Mouse (Mus musculus) liver, embryonic 16.5 days (tissue): Measurements from ENCODE around the gene Apol10b. TPM values are rescaled to one million over a fixed set of nuclear protein-coding genes. Genes with fewer than 3 reads are reported as not detected.
"Not testable (repeated sequence)": the region's sequence is repeated elsewhere in the genome, so short reads cannot be mapped to it uniquely, and the experiment has no call there.

Source experiments
- ATAC-seq: fragments of 200-750 bp; cut with Nextera tagmentation; 2 replicates; pipeline ENCODE4 v1.8.0; 2017; ENCODE audit warnings: low read depth, mild to moderate bottlenecking, moderate number of reproducible peaks, moderate library complexity
- H3K27ac ChIP-seq: fragments of 300-500 bp; sonication (generic); 2 replicates; pipeline ENCODE4 v1.5.1; 2014; ENCODE audit warnings: mild to moderate bottlenecking, low read length
- H3K27me3 ChIP-seq: fragments of 300-500 bp; sonication (generic); 2 replicates; pipeline ENCODE4 v1.6.1; 2014; ENCODE audit warnings: low read depth, low read length, mixed read lengths; ENCODE audit not compliant: control insufficient read depth, insufficient read depth
- H3K36me3 ChIP-seq: fragments of 300-500 bp; sonication (generic); 2 replicates; pipeline ENCODE4 v1.6.1; 2014; ENCODE audit warnings: mild to moderate bottlenecking; ENCODE audit not compliant: control insufficient read depth, insufficient read depth
- H3K4me1 ChIP-seq: fragments of 300-500 bp; sonication (generic); 2 replicates; pipeline ENCODE4 v1.6.1; 2014; ENCODE audit warnings: low read depth, low read length, mixed read lengths; ENCODE audit not compliant: control insufficient read depth
- H3K4me2 ChIP-seq: fragments of 300-500 bp; sonication (generic); 2 replicates; pipeline ENCODE4 v1.6.1; 2014; ENCODE audit warnings: low read depth, low read length, mixed read lengths
- H3K4me3 ChIP-seq: fragments of 300-500 bp; sonication (generic); 2 replicates; pipeline ENCODE4 v1.5.1; 2014; ENCODE audit warnings: low read depth, mild to moderate bottlenecking, low read length
- H3K9ac ChIP-seq: fragments of 300-500 bp; sonication (generic); 2 replicates; pipeline ENCODE4 v1.6.1; 2014; ENCODE audit warnings: low read depth, low read length
- H3K9me3 ChIP-seq: fragments of 300-500 bp; sonication (generic); replicated peaks from 2 replicates; pipeline ENCODE4 v1.6.1; 2016; ENCODE audit warnings: low read length; ENCODE audit not compliant: control insufficient read depth
- WGBS: fragments of 180-500 bp; shearing (Covaris S2); extraction: QIAGEN DNeasy Blood & Tissue Kit; methylation state at CpG from one replicate; pipeline ENCODE4 v1.1.7; 2014; ENCODE audit not compliant: insufficient replicate concordance; 5-methylcytosine and 5-hydroxymethylcytosine counted together
- polyA plus RNA-seq: library from polyadenylated mRNA; unstranded; fragments of >200 nt; fragmentation: Nextera tagmentation; extraction: Ambion mirVana; gene quantifications from 2 replicates; pipeline ENCODE4 v1.2.1, GENCODE M21; 2015

The Apol10b gene
- not detected in 2 replicates for polyA plus RNA-seq

DNA sequence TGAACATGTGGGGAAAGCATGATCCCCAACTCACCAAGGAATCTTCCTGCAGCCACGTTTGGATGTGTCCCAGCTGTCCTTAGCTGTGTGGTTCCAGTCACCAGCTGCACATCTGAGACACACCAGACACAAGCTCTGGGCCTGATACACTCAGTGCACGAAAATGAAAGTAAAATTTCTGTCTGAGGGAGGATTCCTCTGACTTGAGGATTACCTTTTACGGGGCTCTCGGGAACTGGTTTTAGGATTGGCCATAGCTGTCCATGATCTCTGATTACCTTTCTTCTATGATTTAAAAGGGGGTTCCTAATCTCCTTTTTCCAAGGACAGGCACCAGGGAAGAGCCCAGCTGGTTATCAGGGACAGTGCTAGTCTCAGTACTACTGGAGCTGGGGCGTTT is at the start of gene Apol10b:
Apol10b (minus strand) TSS at position 165 of the 400 bp plus-strand sequence.
- no peaks in the 10 kb centered on the region for H3K36me3 ChIP-seq
- no peak within 1 kb of the TSS for H3K9ac ChIP-seq
- H3K4me2 ChIP-seq: no peak within 1 kb of the TSS
- no peak within 1 kb of the TSS for H3K4me3 ChIP-seq
- no peak within 1 kb of the TSS for H3K27ac ChIP-seq
- WGBS: 42% methylated on average over 5 of the region's 5 CpGs
- H3K27me3 ChIP-seq: no peaks in the 10 kb centered on the region
- H3K9me3 ChIP-seq: no peaks in the 10 kb centered on the region
- no peak for ATAC-seq
- no peaks in the 10 kb centered on the region for H3K4me1 ChIP-seq

DNA sequence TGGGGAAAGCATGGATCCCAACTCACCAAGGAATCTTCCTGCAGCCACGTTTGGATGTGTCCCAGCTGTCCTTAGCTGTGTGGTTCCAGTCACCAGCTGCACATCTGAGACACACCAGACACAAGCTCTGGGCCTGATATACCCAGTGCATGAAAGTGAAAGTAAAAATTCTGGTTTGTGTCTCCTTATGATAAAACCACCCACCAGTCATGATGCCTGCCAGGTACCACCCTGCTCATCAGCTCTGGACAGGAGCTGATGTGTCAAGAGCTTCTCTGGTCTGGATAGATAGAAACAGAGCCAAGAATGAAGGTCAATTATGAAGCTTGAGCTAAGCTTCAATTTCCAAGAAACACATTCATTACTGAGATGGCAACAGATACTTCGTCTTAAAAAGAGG is 47.3 kb upstream of the Apol10b start, which contains the start of gene Apol11b:
Apol11b (minus strand) TSS at position 111 of the 400 bp plus-strand sequence.
- H3K9me3 ChIP-seq, H3K27me3 ChIP-seq, H3K4me2 ChIP-seq, H3K9ac ChIP-seq, H3K27ac ChIP-seq, ATAC-seq, H3K4me1 ChIP-seq, H3K4me3 ChIP-seq, H3K36me3 ChIP-seq: not testable (repeated sequence)
- WGBS: 46% methylated on average over 2 of the region's 2 CpGs

DNA sequence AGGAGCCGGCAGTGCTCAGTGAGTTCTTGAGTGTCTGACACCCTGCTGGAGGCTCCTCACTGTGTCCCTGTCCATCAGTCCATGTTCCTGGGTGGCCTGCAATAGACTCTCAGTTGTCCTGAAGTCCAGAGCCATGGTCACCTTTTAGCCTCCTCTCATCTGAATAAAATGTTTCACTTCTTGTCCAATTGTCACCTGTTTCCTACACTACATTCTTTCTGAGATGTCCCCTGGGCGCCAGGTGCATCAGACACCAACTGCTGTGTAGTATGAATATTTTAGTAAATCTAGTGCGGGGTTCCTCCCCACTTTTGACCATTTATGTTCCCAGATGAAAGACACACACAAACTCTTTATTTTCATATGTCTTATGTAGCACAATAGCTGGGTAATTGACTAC is 33.9 kb upstream of the Apol10b start:
- H3K4me3 ChIP-seq, H3K27me3 ChIP-seq, H3K4me2 ChIP-seq, H3K4me1 ChIP-seq, H3K36me3 ChIP-seq, H3K9ac ChIP-seq, H3K27ac ChIP-seq, ATAC-seq, H3K9me3 ChIP-seq: not testable (repeated sequence)
- 45% methylated on average over 3 of the region's 3 CpGs for WGBS

DNA sequence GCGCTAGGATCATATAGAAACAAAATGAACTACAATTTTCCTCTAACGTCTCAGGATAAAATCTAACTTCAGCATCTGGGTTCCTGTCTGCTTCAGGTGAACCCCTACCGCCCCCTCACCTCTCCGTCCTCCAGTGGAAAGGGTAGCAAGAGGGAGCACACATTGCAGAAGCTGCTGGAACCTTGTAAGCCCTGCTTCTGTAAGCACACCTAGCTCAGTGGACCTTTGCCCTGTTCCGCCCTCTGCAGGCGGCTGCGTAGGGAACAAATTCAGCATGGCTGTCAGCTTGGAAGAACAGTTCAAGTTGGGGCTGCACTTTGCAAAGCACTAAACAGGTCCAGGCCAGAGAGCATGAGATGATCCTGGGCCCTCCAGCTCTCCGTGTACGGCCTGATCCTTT is 32.7 kb upstream of the Apol10b start:
- H3K9me3 ChIP-seq, H3K36me3 ChIP-seq, H3K27me3 ChIP-seq, H3K4me3 ChIP-seq, H3K9ac ChIP-seq, ATAC-seq, H3K4me2 ChIP-seq, H3K27ac ChIP-seq, H3K4me1 ChIP-seq: not testable (repeated sequence)
- WGBS: 38% methylated on average over 9 of the region's 9 CpGs

DNA sequence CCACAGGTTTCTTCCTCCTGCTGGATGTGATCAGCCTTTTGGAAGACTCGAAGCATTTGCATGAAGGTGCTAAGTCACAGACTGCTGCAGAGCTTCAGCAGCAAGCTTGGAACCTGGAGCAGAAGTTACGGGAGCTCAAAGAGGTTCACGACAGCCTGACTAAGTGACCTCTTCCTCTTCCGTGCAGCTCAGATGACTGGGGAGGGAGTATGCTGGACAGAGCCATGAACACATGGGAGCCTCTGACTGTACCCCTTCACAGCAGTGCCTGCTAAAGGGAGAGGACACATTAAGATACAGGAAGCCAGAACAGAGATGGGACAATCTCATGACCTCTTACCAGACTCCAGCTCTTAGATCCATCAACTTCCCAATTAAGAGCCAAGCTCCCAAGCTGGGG is 30.5 kb upstream of the Apol10b start:
- 42% methylated on average over 4 of the region's 4 CpGs for WGBS
- not testable (repeated sequence) for H3K4me1 ChIP-seq, H3K27ac ChIP-seq, H3K9me3 ChIP-seq, H3K9ac ChIP-seq, H3K4me3 ChIP-seq, H3K4me2 ChIP-seq, ATAC-seq, H3K27me3 ChIP-seq, H3K36me3 ChIP-seq

DNA sequence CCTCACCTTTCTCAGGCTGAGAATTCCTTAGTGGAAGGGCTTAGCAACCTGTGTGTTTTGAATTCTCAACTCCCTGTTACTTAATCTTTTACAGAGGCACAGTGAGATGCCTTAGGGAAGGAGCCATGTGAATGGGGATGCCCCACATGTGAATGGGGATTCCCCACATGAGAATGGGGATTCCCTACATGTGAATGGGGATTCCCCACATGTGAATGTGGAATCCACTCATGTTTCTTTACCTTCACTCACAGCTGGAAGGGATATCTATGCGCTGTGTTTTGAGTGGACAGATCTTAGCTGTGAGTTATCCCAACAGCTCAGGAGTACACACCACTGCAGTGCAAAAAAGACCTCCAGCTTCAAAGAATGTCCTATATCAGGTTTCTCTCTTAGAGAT is 28.8 kb upstream of the Apol10b start:
- WGBS: 58% methylated on average over 1 of the region's 1 CpGs
- Histone ChIP-seq H3K27ac (no peak overlapping the region), H3K9me3 (no peaks in the 10 kb centered on the region), H3K27me3 (no peaks in the 10 kb centered on the region), H3K4me1 (no peaks in the 10 kb centered on the region), H3K4me3 (no peak overlapping the region), H3K4me2 (no peak overlapping the region), H3K36me3 (no peaks in the 10 kb centered on the region), H3K9ac (no peak overlapping the region)
- ATAC-seq: no peak

DNA sequence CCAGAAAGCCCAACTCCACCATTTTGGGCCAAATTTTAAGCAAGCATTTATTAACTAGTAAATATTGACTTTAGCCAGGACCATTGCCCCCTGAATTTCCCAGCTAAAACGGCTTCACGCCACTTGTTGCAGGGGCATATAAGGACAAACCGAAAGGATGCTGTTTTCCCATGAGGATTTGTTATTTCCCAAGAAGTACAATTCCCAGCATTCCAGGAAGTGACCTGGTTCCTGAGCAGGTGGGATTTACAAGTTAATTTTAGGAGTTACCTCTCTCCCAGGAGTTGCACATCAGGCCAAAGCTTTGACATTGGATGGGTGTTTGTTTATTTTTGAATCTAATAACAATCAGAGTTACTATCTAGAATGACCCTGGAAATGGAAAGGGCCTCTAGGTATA is 10.1 kb upstream of the Apol10b start:
- H3K4me3 ChIP-seq: no peak overlapping the region
- no peaks in the 10 kb centered on the region for H3K27me3 ChIP-seq
- no peaks in the 10 kb centered on the region for H3K9me3 ChIP-seq
- no peak overlapping the region for H3K27ac ChIP-seq
- no peak for ATAC-seq
- no peaks in the 10 kb centered on the region for H3K4me1 ChIP-seq
- no peak overlapping the region for H3K4me2 ChIP-seq
- H3K36me3 ChIP-seq: no peaks in the 10 kb centered on the region
- H3K9ac ChIP-seq: no peak overlapping the region
- WGBS: 77% methylated on average over 3 of the region's 3 CpGs

DNA sequence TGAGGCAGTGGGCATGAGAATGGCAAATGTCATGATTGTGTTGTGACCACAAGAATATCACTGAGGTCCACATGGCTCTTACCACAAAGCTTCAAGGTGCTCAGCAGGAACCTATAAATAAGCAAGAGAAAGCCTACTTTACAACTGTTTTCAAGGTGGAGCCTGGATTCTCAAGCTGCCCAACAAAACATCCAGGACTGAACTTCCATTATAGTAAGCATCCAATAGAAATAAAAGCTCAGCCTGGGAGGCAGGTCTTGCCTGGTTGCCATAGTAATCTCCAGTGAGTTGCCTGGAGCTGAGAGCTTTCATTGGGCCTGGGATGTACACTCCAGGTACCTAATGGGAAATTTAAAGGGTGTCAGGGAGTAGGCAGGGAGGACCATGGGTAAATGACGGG is 3.0 kb upstream of the Apol10b start, which contains the start of gene Gm36245:
Gm36245 (plus strand) TSS at position 301 of the 400 bp plus-strand sequence.
- no peak for ATAC-seq
- H3K9ac ChIP-seq: no peak within 1 kb of the TSS
- H3K27me3 ChIP-seq: no peaks in the 10 kb centered on the region
- no peaks in the 10 kb centered on the region for H3K9me3 ChIP-seq
- no peaks in the 10 kb centered on the region for H3K36me3 ChIP-seq
- no peak within 1 kb of the TSS for H3K4me2 ChIP-seq
- H3K4me3 ChIP-seq: no peak within 1 kb of the TSS
- no peaks in the 10 kb centered on the region for H3K4me1 ChIP-seq
- WGBS: 56% methylated on average over 1 of the region's 1 CpGs
- H3K27ac ChIP-seq: no peak within 1 kb of the TSS

DNA sequence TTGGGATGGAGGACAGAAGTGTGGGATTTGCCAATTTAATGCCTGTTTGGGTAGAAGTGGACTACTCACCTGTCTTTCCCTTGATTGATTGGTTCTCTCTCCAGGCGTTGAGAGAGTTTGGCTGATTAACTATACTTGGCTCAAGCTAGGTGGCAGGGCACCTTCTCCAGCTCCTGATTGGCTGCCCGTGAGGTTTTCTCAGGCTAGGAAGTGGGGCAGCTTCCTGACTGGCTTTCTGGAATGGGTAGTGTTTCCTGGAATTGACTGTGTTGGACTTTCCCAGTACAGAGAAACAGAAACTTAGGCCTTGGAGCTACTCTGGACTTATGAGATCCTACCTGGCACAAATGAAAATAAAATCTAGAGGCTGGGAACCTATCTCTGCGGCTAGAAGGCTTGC is 2.5 kb upstream of the Apol10b start:
- no peak overlapping the region for H3K4me2 ChIP-seq
- no peaks in the 10 kb centered on the region for H3K4me1 ChIP-seq
- no peaks in the 10 kb centered on the region for H3K9me3 ChIP-seq
- no peak for ATAC-seq
- no peaks in the 10 kb centered on the region for H3K27me3 ChIP-seq
- H3K27ac ChIP-seq: no peak overlapping the region
- no peak overlapping the region for H3K9ac ChIP-seq
- no peaks in the 10 kb centered on the region for H3K36me3 ChIP-seq
- H3K4me3 ChIP-seq: no peak overlapping the region
- WGBS: 29% methylated on average over 3 of the region's 3 CpGs
